Mouse (Mus musculus) 416B (cell line): Measurements from ENCODE around the gene Pgm1.

Experiments used
- DNase-seq: peaks from one replicate; pipeline ENCODE4 v3.0.0; 2011; ENCODE audit warnings: low read depth

The Pgm1 gene

GRCm38 (mm10) chr4:99929149-99929612 lies at the start of gene Pgm1:
TSS of gene Pgm1 (plus strand) at chr4:99929414.
- peak; percentile 89 for DNase-seq

- peak; percentile 64 for DNase-seq
Measured at GRCm38 (mm10) chr4:99881882-99882281, 47.3 kb upstream of the Pgm1 start.

DNA sequence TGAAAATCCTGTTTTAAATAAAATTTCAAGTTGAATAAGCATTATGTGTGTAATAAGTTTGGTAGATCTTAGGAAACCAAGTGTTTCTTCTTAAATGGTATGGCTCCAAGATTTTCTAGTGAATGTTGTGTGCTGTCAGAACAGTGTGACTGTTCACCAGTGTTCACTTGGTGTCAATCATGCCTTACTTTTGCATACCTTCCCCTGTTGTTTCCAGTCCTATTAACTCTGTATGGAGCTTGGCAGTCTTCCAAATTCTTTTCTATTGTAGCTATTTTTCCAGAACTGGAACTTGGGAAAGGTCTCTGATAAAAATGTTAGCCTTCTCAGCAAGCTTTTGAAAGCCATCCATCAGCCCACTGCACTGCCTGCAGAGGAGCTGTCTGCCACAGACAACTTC lies 46.8 kb upstream of the Pgm1 start:
- no peak for DNase-seq

DNA sequence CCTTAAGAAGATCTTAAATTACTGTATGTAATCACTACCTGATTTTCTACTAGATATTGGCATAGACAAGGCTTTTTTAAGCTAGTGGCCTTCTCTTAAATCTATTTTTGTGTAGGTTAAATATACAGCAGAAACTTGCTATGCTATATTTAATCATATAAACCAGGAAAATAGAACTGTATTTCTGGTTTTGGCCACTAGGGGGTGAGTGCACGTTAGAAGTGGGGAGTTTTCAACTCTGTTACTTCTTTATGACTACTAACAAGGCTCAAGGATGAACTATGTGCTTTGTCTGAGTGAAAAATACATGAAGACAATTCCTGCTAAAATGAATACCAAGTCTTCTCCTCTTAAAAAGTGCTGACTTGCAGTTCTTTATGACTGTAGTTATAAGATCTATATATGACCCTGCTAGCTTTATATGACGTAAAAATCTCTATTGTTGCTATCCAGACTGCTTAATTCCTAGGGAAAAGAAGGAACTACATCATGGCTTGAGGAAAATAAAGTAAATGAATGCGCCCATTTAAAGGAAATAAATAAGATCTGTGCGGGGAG lies 15.2 kb upstream of the Pgm1 start:
- DNase-seq: peak; percentile 56

GRCm38 (mm10) chr4:99926380-99926779 lies 2.8 kb upstream of the Pgm1 start:
- peak; percentile 70 for DNase-seq

DNA sequence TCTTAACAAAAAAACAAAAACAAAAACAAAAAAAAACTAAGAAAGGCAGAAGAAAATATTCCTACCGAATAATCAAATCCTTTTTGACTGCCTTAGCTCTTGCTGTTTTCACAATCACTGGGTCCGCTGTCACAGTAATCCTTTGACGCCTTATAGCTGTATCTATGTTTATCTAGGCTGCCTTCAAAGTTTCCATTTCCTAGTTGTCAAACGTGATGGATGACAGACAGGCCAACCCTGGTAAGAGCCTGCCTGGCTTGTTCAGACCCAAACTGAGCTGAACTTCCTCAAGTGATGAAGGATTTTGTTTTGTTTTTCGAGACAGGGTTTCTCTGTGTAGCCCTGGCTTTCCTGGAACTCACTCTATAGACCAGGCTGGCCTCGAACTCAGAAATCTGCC lies 693 bp upstream of the Pgm1 start:
- DNase-seq: peak; percentile 64

DNA sequence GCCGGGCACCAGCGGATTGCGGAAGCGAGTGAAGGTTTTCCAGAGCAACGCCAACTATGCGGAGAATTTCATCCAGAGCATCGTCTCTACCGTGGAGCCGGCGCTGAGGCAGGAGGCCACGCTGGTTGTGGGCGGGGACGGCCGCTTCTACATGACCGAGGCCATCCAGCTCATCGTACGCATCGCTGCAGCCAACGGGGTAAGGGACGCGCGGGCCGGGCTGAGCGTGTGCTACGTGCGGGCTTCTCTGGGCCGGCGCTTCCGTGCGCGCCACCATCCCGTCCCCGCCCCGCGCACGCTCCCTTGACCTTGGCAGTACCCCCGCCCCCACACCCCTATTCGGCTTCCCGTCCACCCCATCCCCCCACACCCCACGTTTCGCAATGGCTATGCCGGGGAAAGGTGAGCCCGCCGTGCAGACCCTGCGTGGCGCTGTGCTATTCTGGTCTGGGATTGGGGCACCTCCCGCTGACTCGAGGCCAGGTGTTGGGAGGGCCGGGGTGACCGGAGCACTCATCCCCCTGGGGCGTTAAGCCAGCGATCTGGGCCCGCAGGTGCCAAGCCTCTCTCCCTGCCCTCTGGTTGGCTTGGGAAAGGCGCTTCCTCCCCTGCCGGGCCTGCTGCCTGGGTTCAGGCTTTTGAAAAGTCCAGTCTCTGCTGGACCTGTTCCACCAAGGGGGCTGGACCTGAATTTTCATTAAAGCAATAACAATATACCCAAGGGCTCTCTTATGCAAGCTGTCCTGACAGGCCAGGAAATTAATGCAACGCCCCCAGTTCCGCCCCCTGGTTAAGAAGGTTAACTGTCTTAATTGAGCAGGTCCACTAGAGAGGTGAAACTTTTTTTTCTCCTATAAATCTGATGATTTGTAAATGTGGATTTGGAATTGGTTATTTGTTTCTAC lies 651 bp downstream of the Pgm1 start, which contains the start of gene Itgb3bp:
Gene Itgb3bp (minus strand): TSS at position 201 of the 905 bp plus-strand sequence.
- DNase-seq: peak; percentile 85

DNA sequence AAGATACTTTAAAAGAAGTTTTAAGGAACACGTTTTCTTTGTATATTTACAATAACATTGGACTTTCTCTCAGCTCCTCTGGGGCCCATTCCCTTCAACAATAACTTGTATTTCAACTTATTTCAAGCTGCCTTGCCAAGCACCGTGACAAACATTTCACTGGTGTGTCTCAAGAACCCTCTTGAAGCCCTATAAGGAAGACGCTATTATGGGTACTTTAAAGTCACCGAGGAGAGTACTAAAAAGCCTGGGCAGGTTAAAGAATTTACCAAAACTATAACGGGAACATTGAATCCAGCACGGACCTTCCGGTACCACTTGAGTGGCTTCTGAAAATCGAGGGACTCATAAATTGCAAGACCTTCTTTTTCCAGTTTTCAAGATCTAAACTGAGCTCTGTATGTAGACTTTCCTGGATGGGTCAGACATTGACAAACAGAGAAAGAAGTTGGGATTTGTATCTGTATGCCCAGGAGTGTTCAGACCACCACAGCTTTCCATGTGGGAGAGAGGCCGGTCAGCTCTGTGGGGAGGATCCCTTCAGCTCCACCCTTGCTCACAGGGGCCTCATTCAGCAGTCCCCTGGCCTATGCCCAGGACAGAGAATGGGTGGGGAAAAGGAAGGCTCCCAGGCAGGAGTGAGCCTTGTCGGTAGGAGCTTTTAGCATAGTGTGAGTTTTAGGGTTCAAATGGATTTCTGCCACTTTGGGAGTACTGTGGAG lies 1.5 kb downstream of the Pgm1 start:
- DNase-seq: no peak

GRCm38 (mm10) chr4:99931240-99931580 lies 2.0 kb downstream of the Pgm1 start:
- DNase-seq: no peak

GRCm38 (mm10) chr4:99931807-99932206 lies 2.6 kb downstream of the Pgm1 start:
- DNase-seq: no peak

- DNase-seq: no peak
Measured at GRCm38 (mm10) chr4:99934859-99935258, 5.6 kb downstream of the Pgm1 start.

GRCm38 (mm10) chr4:99936278-99936677 lies 7.1 kb downstream of the Pgm1 start:
- DNase-seq: no peak

DNA sequence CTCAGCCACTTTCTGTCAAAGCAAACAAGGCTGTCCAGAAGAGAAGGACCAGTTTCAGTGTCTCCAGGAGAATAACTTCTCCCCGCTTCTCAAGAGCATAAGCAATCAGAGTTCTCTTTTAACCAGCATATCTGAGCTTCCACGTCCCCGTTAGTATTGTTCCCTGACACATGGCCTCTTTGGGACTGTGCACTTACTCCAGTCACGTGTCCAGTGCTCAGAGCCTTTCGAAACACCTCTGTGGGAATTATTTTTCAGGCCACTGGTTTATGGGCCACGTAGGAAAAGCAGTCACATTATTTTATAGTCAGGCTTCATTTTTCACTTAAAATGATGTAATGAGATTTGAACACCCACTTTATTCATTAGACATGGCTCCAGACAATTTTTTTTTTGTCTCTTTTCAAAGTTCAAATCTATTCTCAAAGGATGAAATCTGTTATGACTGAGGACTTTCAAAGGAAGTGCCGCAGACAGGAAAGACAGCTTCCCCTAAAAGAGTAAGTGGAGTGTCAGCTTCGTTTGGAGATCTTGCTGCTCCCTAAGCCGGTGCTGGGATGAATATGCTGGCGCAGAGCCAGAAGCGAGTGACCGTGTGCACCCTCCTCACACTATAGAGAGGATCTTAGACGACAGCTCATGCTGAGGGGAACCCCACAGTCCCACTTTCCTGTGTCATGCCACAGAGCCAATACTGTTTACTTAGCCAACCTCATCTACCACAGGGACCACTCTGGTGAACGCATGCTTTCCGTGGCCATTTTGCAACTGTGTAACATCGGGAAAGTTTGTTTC lies 10.7 kb downstream of the Pgm1 start:
- no peak for DNase-seq

- DNase-seq: peak; percentile 51
Measured at GRCm38 (mm10) chr4:99941655-99942414, 12.6 kb downstream of the Pgm1 start.

DNA sequence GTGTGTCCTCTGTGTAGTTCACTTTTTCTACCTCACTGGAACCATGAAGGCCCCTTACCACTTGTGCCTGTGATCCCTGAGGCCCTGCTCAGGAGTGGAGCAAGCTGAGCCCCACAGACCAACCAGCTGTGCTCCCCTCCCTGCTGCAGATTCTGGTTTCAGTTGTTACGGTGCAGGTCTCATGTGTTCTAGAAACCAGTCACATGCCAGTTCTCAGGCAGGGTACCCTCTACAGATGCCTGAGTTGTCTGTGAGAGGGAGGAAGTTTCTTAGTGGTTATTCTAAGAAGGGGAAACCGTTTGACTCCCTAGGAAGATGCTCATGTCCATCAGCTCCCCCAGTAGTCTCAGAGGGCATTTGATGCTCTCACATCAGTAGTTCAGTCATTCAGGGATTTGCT lies 15.4 kb downstream of the Pgm1 start:
- DNase-seq: no peak

DNA sequence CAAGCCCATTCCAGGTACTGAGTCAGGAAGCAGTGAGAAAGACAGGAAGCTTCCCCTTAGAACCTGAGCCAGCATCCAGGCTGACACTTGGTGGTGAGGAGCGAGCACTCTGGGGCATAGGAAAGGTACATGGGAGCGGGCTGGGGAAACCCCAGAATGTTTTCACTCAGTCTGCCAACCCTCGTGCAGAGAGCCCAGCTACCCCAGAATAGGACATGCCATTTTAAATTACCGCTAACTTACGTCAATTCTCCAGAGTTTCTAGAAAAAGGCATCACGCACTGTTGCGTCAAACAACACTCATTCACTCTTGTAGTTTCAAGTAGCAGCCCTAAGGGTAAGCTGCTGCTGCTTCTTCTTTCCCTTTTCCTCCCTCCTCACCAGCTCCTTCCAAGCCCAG lies 15.8 kb downstream of the Pgm1 start:
- DNase-seq: no peak

GRCm38 (mm10) chr4:99946516-99946915 lies 17.3 kb downstream of the Pgm1 start:
- no peak for DNase-seq

- peak; percentile 67 for DNase-seq
Measured at GRCm38 (mm10) chr4:99947192-99947591, 18.0 kb downstream of the Pgm1 start.

GRCm38 (mm10) chr4:99947896-99948295 lies 18.7 kb downstream of the Pgm1 start:
- DNase-seq: no peak

DNA sequence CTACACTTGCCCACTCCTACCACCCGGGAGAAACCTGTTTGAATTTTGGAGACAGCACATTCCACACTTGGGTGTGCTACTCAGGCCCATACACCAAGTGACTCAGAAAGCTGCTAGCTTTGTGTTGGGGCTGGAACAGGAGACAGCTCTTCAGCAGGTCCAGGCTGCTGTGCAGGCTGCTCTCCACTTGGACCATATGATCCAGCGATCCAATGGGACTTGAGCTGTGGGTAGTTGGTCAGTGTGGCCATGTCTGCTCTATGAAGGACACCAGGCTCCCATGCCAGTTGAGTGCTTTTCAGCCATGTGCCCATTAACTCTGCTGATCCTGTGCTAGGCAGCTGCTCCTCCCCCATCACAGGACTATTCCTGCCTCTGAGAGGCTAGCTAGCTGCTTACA lies 24.7 kb downstream of the Pgm1 start:
- DNase-seq: no peak

- DNase-seq: no peak
Measured at GRCm38 (mm10) chr4:99955396-99955795, 26.2 kb downstream of the Pgm1 start.
